Mouse (Mus musculus): ENCODE data around the gene Plxna2. TPM values are rescaled to one million over a fixed set of nuclear protein-coding genes. Genes with fewer than 3 reads are reported as not detected.

The Plxna2 gene
- polyA plus RNA-seq, 1 experiment from 2014 or later = 7.7 TPM

GRCm38 (mm10) chr1:194693488-194693887 lies 75.5 kb downstream of the Plxna2 start:
- Histone ChIP-seq H3K36me3 (ENCODE audit: control insufficient read depth, insufficient read depth, low read length) (no peaks in the 10 kb centered on the region), H3K9ac (replicated peaks; ENCODE audit: low read depth, low read length) (no peak overlapping the region), H3K4me3 (ENCODE audit: low read depth, low read length) (no peak overlapping the region), H3K27me3 (ENCODE audit: control insufficient read depth, insufficient read depth, low read length) (no peaks in the 10 kb centered on the region), H3K4me2 (replicated peaks; ENCODE audit: low read depth, low read length) (no peak overlapping the region), H3K4me1 (ENCODE audit: control insufficient read depth, insufficient read depth, low read length) (peaks cover 4% of the 10 kb centered on the region; the same call in 1 of the 2 replicates), H3K27ac (ENCODE audit: low read length) (no peak overlapping the region), H3K9me3 (ENCODE audit: control insufficient read depth, low read depth, low read length) (no peaks in the 10 kb centered on the region)
- 84% methylated on average over 2 of the region's 2 CpGs for whole genome bisulfite sequencing
- ATAC-seq (ENCODE audit: insufficient number of reproducible peaks, insufficient read depth, low FRiP score, low read depth) = no peak

GRCm38 (mm10) chr1:194694805-194695204 lies 76.8 kb downstream of the Plxna2 start:
- ATAC-seq (ENCODE audit: insufficient number of reproducible peaks, insufficient read depth, low FRiP score, low read depth) = no peak
- Histone ChIP-seq H3K27ac (ENCODE audit: low read length) (no peak overlapping the region), H3K9ac (replicated peaks; ENCODE audit: low read depth, low read length) (no peak overlapping the region), H3K27me3 (ENCODE audit: control insufficient read depth, insufficient read depth, low read length) (no peaks in the 10 kb centered on the region), H3K4me2 (replicated peaks; ENCODE audit: low read depth, low read length) (no peak overlapping the region), H3K4me1 (ENCODE audit: control insufficient read depth, insufficient read depth, low read length) (peaks cover 4% of the 10 kb centered on the region; the same call in 1 of the 2 replicates), H3K36me3 (ENCODE audit: control insufficient read depth, insufficient read depth, low read length) (no peaks in the 10 kb centered on the region), H3K4me3 (ENCODE audit: low read depth, low read length) (no peak overlapping the region), H3K9me3 (ENCODE audit: control insufficient read depth, low read depth, low read length) (no peaks in the 10 kb centered on the region)
- WGBS = 91% methylated on average over 2 of the region's 2 CpGs

- no peak for ATAC-seq (ENCODE audit: insufficient number of reproducible peaks, insufficient read depth, low FRiP score, low read depth)
- H3K4me1 ChIP-seq (ENCODE audit: control insufficient read depth, insufficient read depth, low read length) = peaks cover 4% of the 10 kb centered on the region; the same call in 1 of the 2 replicates
- H3K9me3 ChIP-seq (ENCODE audit: control insufficient read depth, low read depth, low read length) = no peaks in the 10 kb centered on the region
- H3K27ac ChIP-seq (ENCODE audit: low read length) = no peak overlapping the region
- H3K9ac ChIP-seq (replicated peaks; ENCODE audit: low read depth, low read length) = no peak overlapping the region
- H3K4me3 ChIP-seq (ENCODE audit: low read depth, low read length) = no peak overlapping the region
- WGBS = 50% methylated on average over 2 of the region's 2 CpGs
- no peak overlapping the region for H3K4me2 ChIP-seq (replicated peaks; ENCODE audit: low read depth, low read length)
- no peaks in the 10 kb centered on the region for H3K36me3 ChIP-seq (ENCODE audit: control insufficient read depth, insufficient read depth, low read length)
- no peaks in the 10 kb centered on the region for H3K27me3 ChIP-seq (ENCODE audit: control insufficient read depth, insufficient read depth, low read length)
Observed at GRCm38 (mm10) chr1:194697439-194697838, 79.4 kb downstream of the Plxna2 start.

- 69% methylated on average over 3 of the region's 3 CpGs for WGBS
- H3K9ac ChIP-seq (replicated peaks; ENCODE audit: low read depth, low read length) = no peak overlapping the region
- no peak for ATAC-seq (ENCODE audit: insufficient number of reproducible peaks, insufficient read depth, low FRiP score, low read depth)
- H3K27me3 ChIP-seq (ENCODE audit: control insufficient read depth, insufficient read depth, low read length) = no peaks in the 10 kb centered on the region
- no peak overlapping the region for H3K27ac ChIP-seq (ENCODE audit: low read length)
- H3K4me2 ChIP-seq (replicated peaks; ENCODE audit: low read depth, low read length) = no peak overlapping the region
- H3K36me3 ChIP-seq (ENCODE audit: control insufficient read depth, insufficient read depth, low read length) = no peaks in the 10 kb centered on the region
- H3K4me3 ChIP-seq (ENCODE audit: low read depth, low read length) = no peak overlapping the region
- peaks cover 8% of the 10 kb centered on the region for H3K4me1 ChIP-seq (ENCODE audit: control insufficient read depth, insufficient read depth, low read length)
- no peaks in the 10 kb centered on the region for H3K9me3 ChIP-seq (ENCODE audit: control insufficient read depth, low read depth, low read length)
Observed at GRCm38 (mm10) chr1:194699321-194699720, 81.3 kb downstream of the Plxna2 start.

GRCm38 (mm10) chr1:194703235-194703634 lies 85.2 kb downstream of the Plxna2 start:
- ATAC-seq (ENCODE audit: insufficient number of reproducible peaks, insufficient read depth, low FRiP score, low read depth) = peak; percentile 25; the same call in 1 of the 2 replicates

GRCm38 (mm10) chr1:194704171-194704855 lies 86.3 kb downstream of the Plxna2 start:
- Histone ChIP-seq H3K27me3 (ENCODE audit: control insufficient read depth, insufficient read depth, low read length) (no peaks in the 10 kb centered on the region), H3K4me2 (replicated peaks; ENCODE audit: low read depth, low read length) (no peak overlapping the region), H3K9ac (replicated peaks; ENCODE audit: low read depth, low read length) (no peak overlapping the region), H3K4me1 (ENCODE audit: control insufficient read depth, insufficient read depth, low read length) (peaks cover 4% of the 10 kb centered on the region), H3K36me3 (ENCODE audit: control insufficient read depth, insufficient read depth, low read length) (no peaks in the 10 kb centered on the region), H3K27ac (ENCODE audit: low read length) (no peak overlapping the region), H3K9me3 (ENCODE audit: control insufficient read depth, low read depth, low read length) (no peaks in the 10 kb centered on the region), H3K4me3 (ENCODE audit: low read depth, low read length) (no peak overlapping the region)
- WGBS = 80% methylated on average over 1 of the region's 1 CpGs
- ATAC-seq (ENCODE audit: insufficient number of reproducible peaks, insufficient read depth, low FRiP score, low read depth) = no peak

More at GRCm38 (mm10) chr1:194703235-194703634, 85.2 kb downstream of the Plxna2 start:
- no peaks in the 10 kb centered on the region for H3K27me3 ChIP-seq (ENCODE audit: control insufficient read depth, insufficient read depth, low read length)
- H3K9ac ChIP-seq (replicated peaks; ENCODE audit: low read depth, low read length) = no peak overlapping the region
- peaks cover 4% of the 10 kb centered on the region for H3K4me1 ChIP-seq (ENCODE audit: control insufficient read depth, insufficient read depth, low read length)
- no peak overlapping the region for H3K4me3 ChIP-seq (ENCODE audit: low read depth, low read length)
- H3K4me2 ChIP-seq (replicated peaks; ENCODE audit: low read depth, low read length) = no peak overlapping the region
- no peak overlapping the region for H3K27ac ChIP-seq (ENCODE audit: low read length)
- WGBS = 49% methylated on average over 2 of the region's 2 CpGs
- H3K9me3 ChIP-seq (ENCODE audit: control insufficient read depth, low read depth, low read length) = no peaks in the 10 kb centered on the region
- H3K36me3 ChIP-seq (ENCODE audit: control insufficient read depth, insufficient read depth, low read length) = no peaks in the 10 kb centered on the region

GRCm38 (mm10) chr1:194706566-194706965 lies 88.5 kb downstream of the Plxna2 start:
- H3K4me3 ChIP-seq (ENCODE audit: low read depth, low read length) = no peak overlapping the region
- H3K9me3 ChIP-seq (ENCODE audit: control insufficient read depth, low read depth, low read length) = no peaks in the 10 kb centered on the region
- H3K4me1 ChIP-seq (ENCODE audit: control insufficient read depth, insufficient read depth, low read length) = peaks cover 4% of the 10 kb centered on the region
- 73% methylated on average over 2 of the region's 2 CpGs for WGBS
- no peak for ATAC-seq (ENCODE audit: insufficient number of reproducible peaks, insufficient read depth, low FRiP score, low read depth)
- no peak overlapping the region for H3K4me2 ChIP-seq (replicated peaks; ENCODE audit: low read depth, low read length)
- no peak overlapping the region for H3K9ac ChIP-seq (replicated peaks; ENCODE audit: low read depth, low read length)
- no peaks in the 10 kb centered on the region for H3K36me3 ChIP-seq (ENCODE audit: control insufficient read depth, insufficient read depth, low read length)
- no peak overlapping the region for H3K27ac ChIP-seq (ENCODE audit: low read length)
- no peaks in the 10 kb centered on the region for H3K27me3 ChIP-seq (ENCODE audit: control insufficient read depth, insufficient read depth, low read length)

GRCm38 (mm10) chr1:194712373-194712772 lies 94.4 kb downstream of the Plxna2 start:
- no peak overlapping the region for H3K4me2 ChIP-seq (replicated peaks; ENCODE audit: low read depth, low read length)
- no peaks in the 10 kb centered on the region for H3K9me3 ChIP-seq (ENCODE audit: control insufficient read depth, low read depth, low read length)
- no peak overlapping the region for H3K27ac ChIP-seq (ENCODE audit: low read length)
- 26% methylated on average over 2 of the region's 2 CpGs for WGBS
- ATAC-seq (ENCODE audit: insufficient number of reproducible peaks, insufficient read depth, low FRiP score, low read depth) = no peak
- H3K4me1 ChIP-seq (ENCODE audit: control insufficient read depth, insufficient read depth, low read length) = no peaks in the 10 kb centered on the region
- no peak overlapping the region for H3K4me3 ChIP-seq (ENCODE audit: low read depth, low read length)
- no peaks in the 10 kb centered on the region for H3K27me3 ChIP-seq (ENCODE audit: control insufficient read depth, insufficient read depth, low read length)
- no peak overlapping the region for H3K9ac ChIP-seq (replicated peaks; ENCODE audit: low read depth, low read length)
- H3K36me3 ChIP-seq (ENCODE audit: control insufficient read depth, insufficient read depth, low read length) = no peaks in the 10 kb centered on the region
